Mouse (Mus musculus): Measurements from ENCODE around the gene Klhl6. TPM values are rescaled to one million over a fixed set of nuclear protein-coding genes. Genes with fewer than 3 reads are reported as not detected.

Gene Klhl6
- polyA plus RNA-seq, 1 experiment from 2014 or later = 11.5 TPM

DNA sequence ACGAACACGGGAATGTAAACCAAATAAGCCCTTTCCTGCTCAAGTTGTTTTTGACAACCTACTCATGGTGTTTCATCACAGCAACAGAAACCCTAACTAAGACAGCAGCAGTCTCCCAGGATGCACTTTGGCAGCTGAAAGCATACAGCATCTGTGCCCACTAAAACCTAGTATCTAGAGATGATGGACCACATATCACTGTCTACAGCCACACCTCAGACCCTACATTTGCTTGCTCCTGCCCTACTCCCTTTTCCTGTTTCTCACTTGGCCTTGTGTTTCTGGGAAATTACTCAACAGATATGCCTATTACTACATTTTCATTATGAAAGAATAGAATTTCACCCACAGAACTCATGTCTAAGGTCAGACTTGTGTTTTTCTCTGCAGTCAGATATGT lies 70.3 kb downstream of the Klhl6 start:
- WGBS (ENCODE audit: insufficient replicate concordance) = 46% methylated on average over 2 of the region's 2 CpGs
- Histone ChIP-seq H3K9ac (ENCODE audit: low read depth, low read length) (no peak overlapping the region), H3K9me3 (replicated peaks; ENCODE audit: control insufficient read depth, low read length) (no peaks in the 10 kb centered on the region), H3K27ac (ENCODE audit: low read length) (no peak overlapping the region), H3K27me3 (ENCODE audit: control insufficient read depth, insufficient read depth, low read depth, low read length) (no peaks in the 10 kb centered on the region), H3K4me3 (ENCODE audit: low read depth, low read length) (no peak overlapping the region), H3K36me3 (ENCODE audit: control insufficient read depth, insufficient read depth) (no peaks in the 10 kb centered on the region), H3K4me2 (ENCODE audit: low read depth, low read length) (no peak overlapping the region), H3K4me1 (ENCODE audit: control insufficient read depth, low read depth, low read length) (no peaks in the 10 kb centered on the region)
- no peak for ATAC-seq (ENCODE audit: low read depth)

DNA sequence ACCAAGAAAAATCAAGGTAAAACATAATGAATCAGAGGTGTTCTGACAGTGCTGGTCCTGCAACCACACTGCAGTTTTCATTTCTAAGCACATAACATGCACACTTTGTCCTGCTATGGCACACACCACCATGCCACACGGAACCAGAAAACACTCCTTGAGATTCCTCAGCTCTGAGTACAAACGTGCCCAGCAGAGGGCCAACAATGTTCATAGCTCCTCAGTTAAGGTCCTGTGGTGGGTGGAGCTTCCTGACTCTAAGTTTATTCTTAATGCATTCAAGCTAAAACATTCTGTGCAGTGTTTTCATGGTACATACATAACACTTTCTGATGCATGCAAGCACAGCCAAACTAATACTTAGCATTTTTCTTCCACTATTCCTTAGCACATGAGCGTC lies 74.5 kb downstream of the Klhl6 start:
- H3K4me2 ChIP-seq (ENCODE audit: low read depth, low read length) = no peak overlapping the region
- H3K27ac ChIP-seq (ENCODE audit: low read length) = no peak overlapping the region
- H3K9ac ChIP-seq (ENCODE audit: low read depth, low read length) = no peak overlapping the region
- no peaks in the 10 kb centered on the region for H3K9me3 ChIP-seq (replicated peaks; ENCODE audit: control insufficient read depth, low read length)
- no peaks in the 10 kb centered on the region for H3K36me3 ChIP-seq (ENCODE audit: control insufficient read depth, insufficient read depth)
- no peak overlapping the region for H3K4me3 ChIP-seq (ENCODE audit: low read depth, low read length)
- ATAC-seq (ENCODE audit: low read depth) = no peak
- no peaks in the 10 kb centered on the region for H3K4me1 ChIP-seq (ENCODE audit: control insufficient read depth, low read depth, low read length)
- H3K27me3 ChIP-seq (ENCODE audit: control insufficient read depth, insufficient read depth, low read depth, low read length) = no peaks in the 10 kb centered on the region
- 33% methylated on average over 3 of the region's 3 CpGs for WGBS (ENCODE audit: insufficient replicate concordance)

GRCm38 (mm10) chr16:19907103-19907502 lies 75.7 kb downstream of the Klhl6 start:
- Histone ChIP-seq H3K4me2 (ENCODE audit: low read depth, low read length) (no peak overlapping the region), H3K9me3 (replicated peaks; ENCODE audit: control insufficient read depth, low read length) (no peaks in the 10 kb centered on the region), H3K4me3 (ENCODE audit: low read depth, low read length) (no peak overlapping the region), H3K36me3 (ENCODE audit: control insufficient read depth, insufficient read depth) (no peaks in the 10 kb centered on the region), H3K27me3 (ENCODE audit: control insufficient read depth, insufficient read depth, low read depth, low read length) (no peaks in the 10 kb centered on the region), H3K9ac (ENCODE audit: low read depth, low read length) (no peak overlapping the region), H3K4me1 (ENCODE audit: control insufficient read depth, low read depth, low read length) (no peaks in the 10 kb centered on the region), H3K27ac (ENCODE audit: low read length) (no peak overlapping the region)
- ATAC-seq (ENCODE audit: low read depth) = no peak
- 21% methylated on average over 2 of the region's 2 CpGs for WGBS (ENCODE audit: insufficient replicate concordance)

- Histone ChIP-seq H3K9ac (ENCODE audit: low read depth, low read length) (no peak overlapping the region), H3K27me3 (ENCODE audit: control insufficient read depth, insufficient read depth, low read depth, low read length) (no peaks in the 10 kb centered on the region), H3K4me2 (ENCODE audit: low read depth, low read length) (no peak overlapping the region), H3K36me3 (ENCODE audit: control insufficient read depth, insufficient read depth) (no peaks in the 10 kb centered on the region), H3K9me3 (replicated peaks; ENCODE audit: control insufficient read depth, low read length) (no peaks in the 10 kb centered on the region), H3K27ac (ENCODE audit: low read length) (no peak overlapping the region), H3K4me3 (ENCODE audit: low read depth, low read length) (no peak overlapping the region), H3K4me1 (ENCODE audit: control insufficient read depth, low read depth, low read length) (no peaks in the 10 kb centered on the region)
- WGBS (ENCODE audit: insufficient replicate concordance) = 43% methylated on average over 2 of the region's 2 CpGs
- no peak; the same call in 1 of the 2 replicates for ATAC-seq (ENCODE audit: low read depth)
Observed at GRCm38 (mm10) chr16:19904734-19905479, 77.9 kb downstream of the Klhl6 start.

GRCm38 (mm10) chr16:19903792-19904191 lies 79.0 kb downstream of the Klhl6 start:
- Histone ChIP-seq H3K4me2 (ENCODE audit: low read depth, low read length) (no peak overlapping the region), H3K27me3 (ENCODE audit: control insufficient read depth, insufficient read depth, low read depth, low read length) (no peaks in the 10 kb centered on the region), H3K27ac (ENCODE audit: low read length) (no peak overlapping the region), H3K4me1 (ENCODE audit: control insufficient read depth, low read depth, low read length) (no peaks in the 10 kb centered on the region), H3K9me3 (replicated peaks; ENCODE audit: control insufficient read depth, low read length) (no peaks in the 10 kb centered on the region), H3K9ac (ENCODE audit: low read depth, low read length) (no peak overlapping the region), H3K4me3 (ENCODE audit: low read depth, low read length) (no peak overlapping the region), H3K36me3 (ENCODE audit: control insufficient read depth, insufficient read depth) (no peaks in the 10 kb centered on the region)
- no peak for ATAC-seq (ENCODE audit: low read depth)
- WGBS (ENCODE audit: insufficient replicate concordance) = 48% methylated on average over 1 of the region's 1 CpGs

Other genes starting within 250 kb of the Klhl6 start
- 0.21 and 0.42 TPM in 2 replicates for gene B3gnt5, start 222.8 kb downstream of the Klhl6 start, polyA plus RNA-seq (2015; fragmentation: Nextera tagmentation; extraction: Ambion mirVana)
- gene Klhl24, start 114.5 kb upstream of the Klhl6 start, polyA plus RNA-seq (2015; fragmentation: Nextera tagmentation; extraction: Ambion mirVana) = 5.9 and 7.1 TPM in 2 replicates
- 3.8 and 4.4 TPM in 2 replicates for gene Yeats2, start 158.0 kb upstream of the Klhl6 start, polyA plus RNA-seq (2015; fragmentation: Nextera tagmentation; extraction: Ambion mirVana)